Comparison of ENCODE assay signal across 8 mouse cellular contexts in genomic region chr10:81432868-81433262, GRCm38 (mm10). TPM values are rescaled to one million over a fixed set of nuclear protein-coding genes. Genes with fewer than 3 reads are reported as not detected.
DNase-seq lines count a peak whose midpoint lies in the region; ATAC-seq and TF ChIP-seq lines count a peak whose summit lies in the region.

No protein-coding gene starts in this region.

- under 1% methylated on average over 17 of the region's 17 CpGs for WGBS in bone marrow, adult 2 months
- WGBS in embryonic facial prominence, embryonic 14.5 days, result 4% methylated on average over 17 of the region's 17 CpGs
- whole genome bisulfite sequencing in limb, embryonic 14.5 days, result 4% methylated on average over 17 of the region's 17 CpGs
- 5% methylated on average over 17 of the region's 17 CpGs for WGBS in midbrain, embryonic 16.5 days

- H3K4me2 ChIP-seq in embryonic facial prominence, embryonic 14.5 days (ENCODE audit: low read depth, low read length), result peak overlapping the region; percentile 57
- H3K4me2 ChIP-seq in limb, embryonic 14.5 days (replicated peaks; ENCODE audit: low read depth, low read length, severe bottlenecking), result peak overlapping the region; percentile 51
- peak overlapping the region; percentile 61 for H3K4me2 ChIP-seq in midbrain, embryonic 16.5 days (ENCODE audit: low read length)

- H3K36me3 ChIP-seq in embryonic facial prominence, embryonic 14.5 days (ENCODE audit: control insufficient read depth, insufficient read depth, low read length), result no peaks in the 10 kb centered on the region
- H3K36me3 ChIP-seq in limb, embryonic 14.5 days (ENCODE audit: control insufficient read depth, insufficient read depth, low read length), result no peaks in the 10 kb centered on the region
- no peaks in the 10 kb centered on the region for H3K36me3 ChIP-seq in midbrain, embryonic 16.5 days (ENCODE audit: control insufficient read depth, insufficient read depth, low read length)

- no peak for TF ChIP-seq CTCF in bone marrow, adult 2 months (IDR thresholded peaks at IDR 0.05; ENCODE audit: control insufficient read depth, insufficient read depth, low read length)

- peak; percentile 44; the same call in 1 of the 2 replicates for TF ChIP-seq POLR2A in bone marrow, adult 2 months (IDR thresholded peaks at IDR 0.05; ENCODE audit: borderline replicate concordance, control insufficient read depth, low read depth, low read length)
- TF ChIP-seq POLR2A in limb, embryonic 14.5 days (IDR thresholded peaks at IDR 0.05; ENCODE audit: borderline replicate concordance, extremely low read depth, insufficient read depth, insufficient read length), result no peak

- peaks cover 16% of the 10 kb centered on the region for H3K4me1 ChIP-seq in bone marrow, adult 2 months (ENCODE audit: control insufficient read depth, insufficient read depth, low read length)
- peaks cover 12% of the 10 kb centered on the region; the same call in 1 of the 2 replicates for H3K4me1 ChIP-seq in embryonic facial prominence, embryonic 14.5 days (ENCODE audit: control insufficient read depth, insufficient read depth, low read length)
- peaks cover 17% of the 10 kb centered on the region for H3K4me1 ChIP-seq in limb, embryonic 14.5 days (ENCODE audit: control insufficient read depth, insufficient read depth, low read length)
- peaks cover 22% of the 10 kb centered on the region for H3K4me1 ChIP-seq in midbrain, embryonic 16.5 days (ENCODE audit: control insufficient read depth, insufficient read depth, low read length)

- no peaks in the 10 kb centered on the region for H3K9me3 ChIP-seq in embryonic facial prominence, embryonic 14.5 days (ENCODE audit: control insufficient read depth, low read length)
- no peaks in the 10 kb centered on the region for H3K9me3 ChIP-seq in limb, embryonic 14.5 days (ENCODE audit: control insufficient read depth, low read length)
- no peaks in the 10 kb centered on the region for H3K9me3 ChIP-seq in midbrain, embryonic 16.5 days (replicated peaks; ENCODE audit: control insufficient read depth, low read length, poor library complexity, severe bottlenecking)

- peak overlapping the region; percentile 47 for H3K4me3 ChIP-seq in bone marrow, adult 2 months (replicated peaks; ENCODE audit: control insufficient read depth, low read depth, low read length)
- peak overlapping the region; percentile 30 for H3K4me3 ChIP-seq in embryonic facial prominence, embryonic 14.5 days (ENCODE audit: low read depth, low read length)
- peak overlapping the region; percentile 20 for H3K4me3 ChIP-seq in limb, embryonic 14.5 days (replicated peaks; ENCODE audit: low read length)
- peak overlapping the region; percentile 30 for H3K4me3 ChIP-seq in midbrain, embryonic 16.5 days (ENCODE audit: low read depth, low read length)

- peak overlapping the region; percentile 91 for H3K27ac ChIP-seq in bone marrow, adult 2 months (ENCODE audit: control insufficient read depth, insufficient read depth, low read depth, low read length, poor library complexity)
- no peak overlapping the region for H3K27ac ChIP-seq in embryonic facial prominence, embryonic 14.5 days (replicated peaks; ENCODE audit: low read depth, low read length)
- H3K27ac ChIP-seq in limb, embryonic 14.5 days (replicated peaks; ENCODE audit: low read depth, low read length), result no peak overlapping the region
- H3K27ac ChIP-seq in midbrain, embryonic 16.5 days (ENCODE audit: low read length), result peak overlapping the region; percentile 50; the same call in 1 of the 2 replicates

- peak; percentile 91 for ATAC-seq in embryonic facial prominence, embryonic 14.5 days (ENCODE audit: low read depth)
- peak; percentile 88 for ATAC-seq in limb, embryonic 14.5 days (ENCODE audit: low FRiP score, low read depth)
- ATAC-seq in midbrain, embryonic 16.5 days, result peak; percentile 89

- DNase-seq in 416B (ENCODE audit: low read depth), result peak; percentile 99
- DNase-seq in embryonic facial prominence, embryonic 14.5 days (ENCODE audit: low spot score), result peak; percentile 98
- DNase-seq in heart, adult 9 months (ENCODE audit: low spot score in 2 of 2), result peak; percentile 96
- DNase-seq in kidney, adult 9 months, result peak; percentile 98
- DNase-seq in limb, embryonic 14.5 days (ENCODE audit: low spot score), result peak; percentile 97
- DNase-seq in spleen, postnatal 14 days (ENCODE audit: low spot score in 2 of 2), result peak; percentile 74 to 84

- H3K9ac ChIP-seq in embryonic facial prominence, embryonic 14.5 days (ENCODE audit: low read depth, low read length), result peak overlapping the region; percentile 60
- H3K9ac ChIP-seq in limb, embryonic 14.5 days (ENCODE audit: low read depth, low read length, severe bottlenecking), result no peak overlapping the region
- H3K9ac ChIP-seq in midbrain, embryonic 16.5 days (ENCODE audit: low read depth, low read length), result peak overlapping the region; percentile 54

- peaks cover 4% of the 10 kb centered on the region; the same call in 1 of the 2 replicates for H3K27me3 ChIP-seq in embryonic facial prominence, embryonic 14.5 days (replicated peaks; ENCODE audit: control insufficient read depth, insufficient read depth, low read length)
- H3K27me3 ChIP-seq in limb, embryonic 14.5 days (ENCODE audit: control insufficient read depth, insufficient read depth, low read length), result 0 out of 2 replicates have a peak, but pooled peaks cover 2% of the 10 kb centered on the region
- peaks cover 3% of the 10 kb centered on the region for H3K27me3 ChIP-seq in midbrain, embryonic 16.5 days (ENCODE audit: control insufficient read depth, insufficient read depth, low read depth, low read length)

RNA-seq across cellular contexts. Expression of gene Nfic, which starts 22.6 kb away (rescaled TPM):
- 5.1 and 14.5 TPM in 2 replicates for polyA plus RNA-seq in bone marrow, adult 2 months (2011; ENCODE audit: insufficient read depth, insufficient read length, low replicate concordance, missing spikeins)
- 100.0 and 103 TPM in 2 replicates for polyA plus RNA-seq in embryonic facial prominence, embryonic 14.5 days (2014; fragmentation: Nextera tagmentation; extraction: Ambion mirVana)
- polyA plus RNA-seq in limb, embryonic 14.5 days (2012; rRNA removed), result 38.1 and 56.4 TPM in 2 replicates
- 97.3 and 98.9 TPM in 2 replicates for polyA plus RNA-seq in limb, embryonic 14.5 days (2014; fragmentation: Nextera tagmentation; extraction: Ambion mirVana)
- polyA plus RNA-seq in midbrain, embryonic 16.5 days (2015; fragmentation: Nextera tagmentation; extraction: Ambion mirVana), result 15.4 and 17.2 TPM in 2 replicates

RNA-seq across cellular contexts. Expression of gene Smim24, which starts 40.0 kb away (rescaled TPM):
- polyA plus RNA-seq in bone marrow, adult 2 months (2011; ENCODE audit: insufficient read depth, insufficient read length, low replicate concordance, missing spikeins), result 7.9 and 18.0 TPM in 2 replicates
- polyA plus RNA-seq in embryonic facial prominence, embryonic 14.5 days (2014; fragmentation: Nextera tagmentation; extraction: Ambion mirVana), result 3.9 and 4.1 TPM in 2 replicates
- 7.5 and 7.8 TPM in 2 replicates for polyA plus RNA-seq in limb, embryonic 14.5 days (2012; rRNA removed)
- 4.3 and 4.6 TPM in 2 replicates for polyA plus RNA-seq in limb, embryonic 14.5 days (2014; fragmentation: Nextera tagmentation; extraction: Ambion mirVana)
- polyA plus RNA-seq in midbrain, embryonic 16.5 days (2015; fragmentation: Nextera tagmentation; extraction: Ambion mirVana), result 1.2 and 1.4 TPM in 2 replicates

RNA-seq across cellular contexts. Expression of gene Gm48552, which starts 44.1 kb away (rescaled TPM):
- not detected in 2 replicates for polyA plus RNA-seq in bone marrow, adult 2 months (2011; ENCODE audit: insufficient read depth, insufficient read length, low replicate concordance, missing spikeins)
- 0.77 and 0.88 TPM in 2 replicates for polyA plus RNA-seq in embryonic facial prominence, embryonic 14.5 days (2014; fragmentation: Nextera tagmentation; extraction: Ambion mirVana)
- polyA plus RNA-seq in limb, embryonic 14.5 days (2012; rRNA removed), result 6.8 and 9.5 TPM in 2 replicates
- 0.99 and 1.2 TPM in 2 replicates for polyA plus RNA-seq in limb, embryonic 14.5 days (2014; fragmentation: Nextera tagmentation; extraction: Ambion mirVana)
- polyA plus RNA-seq in midbrain, embryonic 16.5 days (2015; fragmentation: Nextera tagmentation; extraction: Ambion mirVana), result 2.3 and 3.3 TPM in 2 replicates

RNA-seq across cellular contexts. Expression of gene Gm48551, which starts 48.6 kb away (rescaled TPM):
- 3.4 and 4.3 TPM in 2 replicates for polyA plus RNA-seq in bone marrow, adult 2 months (2011; ENCODE audit: insufficient read depth, insufficient read length, low replicate concordance, missing spikeins)
- 2.4 and 2.6 TPM in 2 replicates for polyA plus RNA-seq in embryonic facial prominence, embryonic 14.5 days (2014; fragmentation: Nextera tagmentation; extraction: Ambion mirVana)
- 4.3 and 5.0 TPM in 2 replicates for polyA plus RNA-seq in limb, embryonic 14.5 days (2012; rRNA removed)
- polyA plus RNA-seq in limb, embryonic 14.5 days (2014; fragmentation: Nextera tagmentation; extraction: Ambion mirVana), result 1.1 and 2.9 TPM in 2 replicates
- 6.1 and 8.2 TPM in 2 replicates for polyA plus RNA-seq in midbrain, embryonic 16.5 days (2015; fragmentation: Nextera tagmentation; extraction: Ambion mirVana)

RNA-seq across cellular contexts. Expression of gene Dohh, which starts 48.6 kb away (rescaled TPM):
- polyA plus RNA-seq in bone marrow, adult 2 months (2011; ENCODE audit: insufficient read depth, insufficient read length, low replicate concordance, missing spikeins), result 14.6 and 23.0 TPM in 2 replicates
- 61.4 and 67.1 TPM in 2 replicates for polyA plus RNA-seq in embryonic facial prominence, embryonic 14.5 days (2014; fragmentation: Nextera tagmentation; extraction: Ambion mirVana)
- 54.3 and 66.7 TPM in 2 replicates for polyA plus RNA-seq in limb, embryonic 14.5 days (2012; rRNA removed)
- polyA plus RNA-seq in limb, embryonic 14.5 days (2014; fragmentation: Nextera tagmentation; extraction: Ambion mirVana), result 60.0 and 63.7 TPM in 2 replicates
- polyA plus RNA-seq in midbrain, embryonic 16.5 days (2015; fragmentation: Nextera tagmentation; extraction: Ambion mirVana), result 77.5 and 86.2 TPM in 2 replicates

Comparison
In these comparisons a context has a peak if more than half of its experiments do, and no peak if none do; other contexts are left out.
1. H3K27ac ChIP-seq: peak in bone marrow, adult 2 months (single experiment) and midbrain, embryonic 16.5 days (single experiment); none in embryonic facial prominence, embryonic 14.5 days (single experiment) and limb, embryonic 14.5 days (single experiment).
2. Peak in every context shown above with its lines, with median percentiles within 50 percentile points of each other: DNase-seq, H3K4me3 ChIP-seq, ATAC-seq and H3K4me2 ChIP-seq.